Mouse (Mus musculus) lung, embryonic 14.5 days (tissue): ENCODE measurements at regions not wholly inside any gene's neighbourhood (a gene's known extent, or its start where the extent isn't known, plus 50 kb on each side); places are given as distances from the start of the nearest gene placed in this dataset.

ENCODE experiments used
- ATAC-seq: fragments of 200-750 bp; cut with Nextera tagmentation; 2 replicates; pipeline ENCODE4 v1.8.0; 2017; ENCODE audit warnings: mild to moderate bottlenecking, moderate TSS enrichment, moderate library complexity; ENCODE audit not compliant: insufficient read depth
- DNase-seq: peaks from one replicate; pipeline ENCODE4 v3.0.0-alpha.2; 2015
- H3K27ac ChIP-seq: fragments of 300-500 bp; sonication (generic); 2 replicates; pipeline ENCODE4 v1.5.1; 2014; ENCODE audit warnings: low read depth, mild to moderate bottlenecking, moderate library complexity
- H3K27me3 ChIP-seq: fragments of 300-500 bp; sonication (generic); 2 replicates; pipeline ENCODE4 v1.6.1; 2014; ENCODE audit warnings: low read length, control low read depth; ENCODE audit not compliant: insufficient read depth
- H3K36me3 ChIP-seq: fragments of 300-500 bp; sonication (generic); 2 replicates; pipeline ENCODE4 v1.6.1; 2014; ENCODE audit warnings: control low read depth; ENCODE audit not compliant: insufficient read depth
- H3K4me1 ChIP-seq: fragments of 300-500 bp; sonication (generic); 2 replicates; pipeline ENCODE4 v1.6.1; 2014; ENCODE audit warnings: antibody characterized with exemption, control low read depth; ENCODE audit not compliant: insufficient read depth
- H3K4me2 ChIP-seq: fragments of 300-500 bp; sonication (generic); 2 replicates; pipeline ENCODE4 v1.6.1; 2014; ENCODE audit warnings: mild to moderate bottlenecking
- H3K4me3 ChIP-seq: fragments of 300-500 bp; sonication (generic); 2 replicates; pipeline ENCODE4 v1.5.1; 2014; ENCODE audit warnings: low read depth, low read length
- H3K9ac ChIP-seq: fragments of 300-500 bp; sonication (generic); 2 replicates; pipeline ENCODE4 v1.6.1; 2014
- H3K9me3 ChIP-seq: fragments of 300-500 bp; sonication (generic); 2 replicates; pipeline ENCODE4 v1.6.1; 2016; ENCODE audit warnings: low read depth, low read length, control low read depth
- CTCF ChIP-seq: IDR thresholded peaks from 2 replicates; pipeline ENCODE4 v1.5.1; 2016; ENCODE audit warnings: antibody characterized with exemption, low read depth
- WGBS: fragments of 180-500 bp; shearing (Covaris S2); extraction: QIAGEN DNeasy Blood & Tissue Kit; methylation state at CpG from one replicate; pipeline ENCODE4 v1.1.7; 2014; 5-methylcytosine and 5-hydroxymethylcytosine counted together

- DNase-seq (no peak), ATAC-seq (no peak)
- no peak overlapping the region for H3K27ac ChIP-seq
- no peaks in the 10 kb centered on the region for H3K9me3 ChIP-seq
- H3K36me3 ChIP-seq = no peaks in the 10 kb centered on the region
- no peak for TF ChIP-seq CTCF
- no peaks in the 10 kb centered on the region for H3K27me3 ChIP-seq
- peaks cover 4% of the 10 kb centered on the region; the same call in 1 of the 2 replicates for H3K4me1 ChIP-seq
- H3K9ac ChIP-seq = no peak overlapping the region
- no peak overlapping the region for H3K4me3 ChIP-seq
- H3K4me2 ChIP-seq = no peak overlapping the region
- WGBS = 78% methylated on average over 8 of the region's 8 CpGs
Observed at GRCm38 (mm10) chr10:14210445-14210844, 244.6 kb downstream of the Hivep2 start.

DNA sequence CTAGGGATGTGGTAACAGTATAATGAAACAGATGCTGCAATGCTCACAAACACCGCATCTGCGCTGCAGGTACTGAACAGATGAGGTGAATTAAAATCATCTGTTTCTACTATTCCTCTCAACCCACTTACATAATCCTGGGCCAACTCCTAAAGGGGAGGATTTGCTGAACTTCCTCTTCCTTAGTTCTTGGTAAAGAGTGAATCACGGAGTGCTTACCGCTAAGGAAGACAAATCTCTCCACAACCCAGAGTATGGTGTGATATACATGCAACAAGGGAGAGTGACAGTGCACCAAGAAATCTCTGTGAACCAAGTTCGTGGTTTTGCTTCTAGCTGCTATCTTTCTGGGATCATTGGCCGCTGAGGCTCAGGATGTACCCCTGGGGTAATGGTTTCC lies 244.2 kb downstream of the Hivep2 start:
- H3K4me3 ChIP-seq = no peak overlapping the region
- no peak overlapping the region for H3K9ac ChIP-seq
- DNase-seq (no peak), ATAC-seq (no peak)
- H3K27ac ChIP-seq = no peak overlapping the region
- no peaks in the 10 kb centered on the region for H3K9me3 ChIP-seq
- no peaks in the 10 kb centered on the region for H3K27me3 ChIP-seq
- H3K36me3 ChIP-seq = no peaks in the 10 kb centered on the region
- no peak overlapping the region for H3K4me2 ChIP-seq
- TF ChIP-seq CTCF = no peak
- H3K4me1 ChIP-seq = peaks cover 4% of the 10 kb centered on the region; the same call in 1 of the 2 replicates
- WGBS = 84% methylated on average over 6 of the region's 6 CpGs

- ATAC-seq = no peak
Observed at GRCm38 (mm10) chr10:14208206-14208605, 242.3 kb downstream of the Hivep2 start.

GRCm38 (mm10) chr10:14207616-14208015 lies 241.7 kb downstream of the Hivep2 start:
- Histone ChIP-seq H3K36me3 (no peaks in the 10 kb centered on the region), H3K4me1 (peaks cover 4% of the 10 kb centered on the region; the same call in 1 of the 2 replicates), H3K4me2 (no peak overlapping the region), H3K4me3 (no peak overlapping the region), H3K9ac (no peak overlapping the region), H3K9me3 (no peaks in the 10 kb centered on the region), H3K27ac (no peak overlapping the region), H3K27me3 (no peaks in the 10 kb centered on the region)
- no peak for TF ChIP-seq CTCF
- 37% methylated on average over 5 of the region's 5 CpGs for WGBS
- ATAC-seq (no peak), DNase-seq (peak; percentile 59)

More at GRCm38 (mm10) chr10:14208206-14208605, 242.3 kb downstream of the Hivep2 start:
- H3K36me3 ChIP-seq = no peaks in the 10 kb centered on the region
- no peak overlapping the region for H3K9ac ChIP-seq
- no peaks in the 10 kb centered on the region for H3K27me3 ChIP-seq
- TF ChIP-seq CTCF = no peak
- 59% methylated on average over 6 of the region's 6 CpGs for WGBS
- H3K4me1 ChIP-seq = peaks cover 4% of the 10 kb centered on the region; the same call in 1 of the 2 replicates
- H3K27ac ChIP-seq = no peak overlapping the region
- no peak overlapping the region for H3K4me2 ChIP-seq
- H3K4me3 ChIP-seq = no peak overlapping the region
- no peak for DNase-seq
- H3K9me3 ChIP-seq = no peaks in the 10 kb centered on the region

GRCm38 (mm10) chr10:14207051-14207570 lies 241.2 kb downstream of the Hivep2 start:
- ATAC-seq (no peak), DNase-seq (no peak)
- Histone ChIP-seq H3K27ac (no peak overlapping the region), H3K9me3 (no peaks in the 10 kb centered on the region), H3K27me3 (no peaks in the 10 kb centered on the region), H3K4me2 (no peak overlapping the region), H3K36me3 (no peaks in the 10 kb centered on the region), H3K4me1 (peaks cover 3% of the 10 kb centered on the region; the same call in 1 of the 2 replicates), H3K9ac (no peak overlapping the region), H3K4me3 (no peak overlapping the region)
- WGBS = 64% methylated on average over 5 of the region's 5 CpGs
- no peak for TF ChIP-seq CTCF
